Mouse (Mus musculus): Measurements from ENCODE around the gene Pdlim4. TPM values are rescaled to one million over a fixed set of nuclear protein-coding genes. Genes with fewer than 3 reads are reported as not detected.

The Pdlim4 gene
- total RNA-seq (2015): 0.33 and 0.82 TPM in 2 replicates
- 0.77 and 3.9 TPM in 2 replicates for total RNA-seq (2017)

- ATAC-seq (ENCODE audit: poor library complexity, severe bottlenecking): peak; percentile 45
These were observed at the start of gene Pdlim4 for GRCm38 (mm10) chr11:54068520-54069371. Gene Pdlim4 (minus strand): TSS chr11:54069014.

- ATAC-seq (ENCODE audit: poor library complexity, severe bottlenecking): no peak
These were observed 48.3 kb upstream of the Pdlim4 start for GRCm38 (mm10) chr11:54117096-54117495.

GRCm38 (mm10) chr11:54116406-54116805 lies 47.6 kb upstream of the Pdlim4 start:
- ATAC-seq (ENCODE audit: poor library complexity, severe bottlenecking): no peak

- ATAC-seq (ENCODE audit: poor library complexity, severe bottlenecking): no peak
These were observed 47.1 kb upstream of the Pdlim4 start for GRCm38 (mm10) chr11:54115911-54116310.

GRCm38 (mm10) chr11:54115301-54115700 lies 46.5 kb upstream of the Pdlim4 start:
- no peak for ATAC-seq (ENCODE audit: poor library complexity, severe bottlenecking)

- no peak for ATAC-seq (ENCODE audit: poor library complexity, severe bottlenecking)
These were observed 45.9 kb upstream of the Pdlim4 start for GRCm38 (mm10) chr11:54114746-54115145.

GRCm38 (mm10) chr11:54113352-54113751 lies 44.5 kb upstream of the Pdlim4 start:
- ATAC-seq (ENCODE audit: poor library complexity, severe bottlenecking): no peak

- no peak for ATAC-seq (ENCODE audit: poor library complexity, severe bottlenecking)
These were observed 44.1 kb upstream of the Pdlim4 start for GRCm38 (mm10) chr11:54112920-54113319.

- ATAC-seq (ENCODE audit: poor library complexity, severe bottlenecking): no peak
These were observed 43.3 kb upstream of the Pdlim4 start for GRCm38 (mm10) chr11:54111976-54112741.

GRCm38 (mm10) chr11:54111291-54111690 lies 42.5 kb upstream of the Pdlim4 start:
- ATAC-seq (ENCODE audit: poor library complexity, severe bottlenecking): no peak

- no peak for ATAC-seq (ENCODE audit: poor library complexity, severe bottlenecking)
These were observed 40.1 kb upstream of the Pdlim4 start for GRCm38 (mm10) chr11:54108894-54109293.

GRCm38 (mm10) chr11:54108131-54108530 lies 39.3 kb upstream of the Pdlim4 start:
- ATAC-seq (ENCODE audit: poor library complexity, severe bottlenecking): no peak

- ATAC-seq (ENCODE audit: poor library complexity, severe bottlenecking): no peak
These were observed 38.4 kb upstream of the Pdlim4 start for GRCm38 (mm10) chr11:54107239-54107638.

- ATAC-seq (ENCODE audit: poor library complexity, severe bottlenecking): no peak
These were observed 37.9 kb upstream of the Pdlim4 start for GRCm38 (mm10) chr11:54106676-54107075.

- no peak for ATAC-seq (ENCODE audit: poor library complexity, severe bottlenecking)
These were observed 36.2 kb upstream of the Pdlim4 start for GRCm38 (mm10) chr11:54105011-54105410.

- ATAC-seq (ENCODE audit: poor library complexity, severe bottlenecking): no peak
These were observed 34.1 kb upstream of the Pdlim4 start for GRCm38 (mm10) chr11:54102706-54103449.

- ATAC-seq (ENCODE audit: poor library complexity, severe bottlenecking): no peak
These were observed 32.9 kb upstream of the Pdlim4 start for GRCm38 (mm10) chr11:54101701-54102100.

- ATAC-seq (ENCODE audit: poor library complexity, severe bottlenecking): peak; percentile 52; the same call in 1 of the 2 replicates
These were observed 32.1 kb upstream of the Pdlim4 start for GRCm38 (mm10) chr11:54100692-54101591.

- no peak for ATAC-seq (ENCODE audit: poor library complexity, severe bottlenecking)
These were observed 31.4 kb upstream of the Pdlim4 start, which contains the start of gene P4ha2 for GRCm38 (mm10) chr11:54100045-54100691. Gene P4ha2 (plus strand): TSS chr11:54100095.

Data from megakaryocyte, adult 5-6 weeks (primary cell).